Mouse (Mus musculus): Measurements from ENCODE around the gene Zfand3. TPM values are rescaled to one million over a fixed set of nuclear protein-coding genes. Genes with fewer than 3 reads are reported as not detected.

The Zfand3 gene
- total RNA-seq, 2 experiments from 2014 or later = 29.2 to 36.9 TPM

- ATAC-seq (ENCODE audit: poor library complexity, severe bottlenecking) = no peak
These were observed 141.1 kb downstream of the Zfand3 start for GRCm38 (mm10) chr17:30145596-30146149.

GRCm38 (mm10) chr17:30146555-30146954 is 142.0 kb downstream of the Zfand3 start:
- no peak for ATAC-seq (ENCODE audit: poor library complexity, severe bottlenecking)

- ATAC-seq (ENCODE audit: poor library complexity, severe bottlenecking) = no peak
These were observed 143.4 kb downstream of the Zfand3 start for GRCm38 (mm10) chr17:30147897-30148296.

GRCm38 (mm10) chr17:30148320-30148719 is 143.8 kb downstream of the Zfand3 start:
- no peak for ATAC-seq (ENCODE audit: poor library complexity, severe bottlenecking)

GRCm38 (mm10) chr17:30149911-30150310 is 145.4 kb downstream of the Zfand3 start:
- ATAC-seq (ENCODE audit: poor library complexity, severe bottlenecking) = no peak

GRCm38 (mm10) chr17:30154144-30154543 is 149.6 kb downstream of the Zfand3 start:
- no peak for ATAC-seq (ENCODE audit: poor library complexity, severe bottlenecking)

GRCm38 (mm10) chr17:30154861-30155260 is 150.3 kb downstream of the Zfand3 start:
- ATAC-seq (ENCODE audit: poor library complexity, severe bottlenecking) = no peak

GRCm38 (mm10) chr17:30155411-30155925 is 150.9 kb downstream of the Zfand3 start:
- no peak for ATAC-seq (ENCODE audit: poor library complexity, severe bottlenecking)

- no peak for ATAC-seq (ENCODE audit: poor library complexity, severe bottlenecking)
These were observed 154.0 kb downstream of the Zfand3 start for GRCm38 (mm10) chr17:30158419-30159108.

GRCm38 (mm10) chr17:30159341-30159740 is 154.8 kb downstream of the Zfand3 start:
- ATAC-seq (ENCODE audit: poor library complexity, severe bottlenecking) = no peak

GRCm38 (mm10) chr17:30160823-30161432 is 156.4 kb downstream of the Zfand3 start:
- ATAC-seq (ENCODE audit: poor library complexity, severe bottlenecking) = no peak

- ATAC-seq (ENCODE audit: poor library complexity, severe bottlenecking) = no peak
These were observed 158.4 kb downstream of the Zfand3 start for GRCm38 (mm10) chr17:30162983-30163382.

GRCm38 (mm10) chr17:30163793-30164192 is 159.3 kb downstream of the Zfand3 start:
- no peak for ATAC-seq (ENCODE audit: poor library complexity, severe bottlenecking)

- ATAC-seq (ENCODE audit: poor library complexity, severe bottlenecking) = no peak
These were observed 160.3 kb downstream of the Zfand3 start for GRCm38 (mm10) chr17:30164818-30165217.

GRCm38 (mm10) chr17:30177435-30177834 is 172.9 kb downstream of the Zfand3 start:
- ATAC-seq (ENCODE audit: poor library complexity, severe bottlenecking) = no peak

GRCm38 (mm10) chr17:30178402-30178801 is 173.9 kb downstream of the Zfand3 start:
- no peak for ATAC-seq (ENCODE audit: poor library complexity, severe bottlenecking)

- no peak for ATAC-seq (ENCODE audit: poor library complexity, severe bottlenecking)
These were observed 175.7 kb downstream of the Zfand3 start for GRCm38 (mm10) chr17:30180197-30180596.

GRCm38 (mm10) chr17:30181554-30181953 is 177.0 kb downstream of the Zfand3 start:
- no peak for ATAC-seq (ENCODE audit: poor library complexity, severe bottlenecking)

- ATAC-seq (ENCODE audit: poor library complexity, severe bottlenecking) = no peak
These were observed 177.5 kb downstream of the Zfand3 start for GRCm38 (mm10) chr17:30182063-30182462.

GRCm38 (mm10) chr17:30183561-30183960 is 179.0 kb downstream of the Zfand3 start:
- no peak for ATAC-seq (ENCODE audit: poor library complexity, severe bottlenecking)

GRCm38 (mm10) chr17:30187154-30187553 is 182.6 kb downstream of the Zfand3 start:
- no peak for ATAC-seq (ENCODE audit: poor library complexity, severe bottlenecking)

GRCm38 (mm10) chr17:30187581-30187980 is 183.0 kb downstream of the Zfand3 start:
- no peak for ATAC-seq (ENCODE audit: poor library complexity, severe bottlenecking)

All from megakaryocyte, adult 5-6 weeks (primary cell).